Mouse (Mus musculus) hindbrain, embryonic 16.5 days (tissue): Measurements from ENCODE around the gene Garnl3. TPM values are rescaled to one million over a fixed set of nuclear protein-coding genes. Genes with fewer than 3 reads are reported as not detected.
A peak's percentile ranks its signal among the peaks of the same experiment; 100 is the strongest.

Experiments
- ATAC-seq: fragments of 200-750 bp; cut with Nextera tagmentation; 2 replicates; pipeline ENCODE4 v1.8.0; 2017; ENCODE audit warnings: moderate TSS enrichment, moderate library complexity
- H3K27ac ChIP-seq: fragments of 300-500 bp; sonication (generic); 2 replicates; pipeline ENCODE4 v1.5.1; 2014; ENCODE audit warnings: low read depth, mild to moderate bottlenecking, control low read depth, low read length, moderate library complexity
- H3K27me3 ChIP-seq: fragments of 300-500 bp; sonication (generic); replicated peaks from 2 replicates; pipeline ENCODE4 v1.6.1; 2014; ENCODE audit warnings: low read length; ENCODE audit not compliant: control insufficient read depth, insufficient read depth
- H3K36me3 ChIP-seq: fragments of 300-500 bp; sonication (generic); 2 replicates; pipeline ENCODE4 v1.6.1; 2014; ENCODE audit warnings: mild to moderate bottlenecking, low read length, moderate library complexity, mixed read lengths; ENCODE audit not compliant: control insufficient read depth, insufficient read depth
- H3K4me1 ChIP-seq: fragments of 300-500 bp; sonication (generic); 2 replicates; pipeline ENCODE4 v1.6.1; 2014; ENCODE audit warnings: low read depth, low read length; ENCODE audit not compliant: control insufficient read depth, insufficient read depth
- H3K4me2 ChIP-seq: fragments of 300-500 bp; sonication (generic); 2 replicates; pipeline ENCODE4 v1.6.1; 2014; ENCODE audit warnings: mild to moderate bottlenecking, low read length, control low read depth, moderate library complexity
- H3K4me3 ChIP-seq: fragments of 300-500 bp; sonication (generic); 2 replicates; pipeline ENCODE4 v1.5.1; 2014; ENCODE audit warnings: mild to moderate bottlenecking, low read length, control low read depth, moderate library complexity
- H3K9ac ChIP-seq: fragments of 300-500 bp; sonication (generic); 2 replicates; pipeline ENCODE4 v1.6.1; 2014; ENCODE audit warnings: low read depth, mild to moderate bottlenecking, control low read depth, low read length, moderate library complexity
- H3K9me3 ChIP-seq: fragments of 300-500 bp; sonication (generic); 2 replicates; pipeline ENCODE4 v1.6.1; 2014; ENCODE audit warnings: mild to moderate bottlenecking, low read length, moderate library complexity; ENCODE audit not compliant: control insufficient read depth
- WGBS: fragments of 180-500 bp; shearing (Covaris S2); extraction: QIAGEN DNeasy Blood & Tissue Kit; methylation state at CpG from one replicate; pipeline ENCODE4 v1.1.7; 2014; 5-methylcytosine and 5-hydroxymethylcytosine counted together
- polyA plus RNA-seq: library from polyadenylated mRNA; unstranded; fragments of >200 nt; fragmentation: Nextera tagmentation; extraction: Ambion mirVana; gene quantifications from 2 replicates; pipeline ENCODE4 v1.2.1, GENCODE M21; 2015

Gene Garnl3
- polyA plus RNA-seq, 1 experiment from 2014 or later = 65.9 TPM

- H3K4me2 ChIP-seq = no peak overlapping the region
- no peak overlapping the region for H3K4me3 ChIP-seq
- 79% methylated on average over 11 of the region's 12 CpGs for WGBS
- H3K9ac ChIP-seq = no peak overlapping the region
- H3K36me3 ChIP-seq = peaks cover 6% of the 10 kb centered on the region
- no peak for ATAC-seq
- H3K27ac ChIP-seq = no peak overlapping the region
- peaks cover 2% of the 10 kb centered on the region; the same call in 1 of the 2 replicates for H3K4me1 ChIP-seq
- no peaks in the 10 kb centered on the region for H3K9me3 ChIP-seq
- no peaks in the 10 kb centered on the region for H3K27me3 ChIP-seq
Measured at GRCm38 (mm10) chr2:33160326-33160973, 29.0 kb upstream of the Garnl3 start.

- 85% methylated on average over 7 of the region's 7 CpGs for WGBS
- Histone ChIP-seq H3K4me1 (no peaks in the 10 kb centered on the region; the same call in 1 of the 2 replicates), H3K27ac (no peak overlapping the region), H3K9ac (no peak overlapping the region), H3K4me2 (no peak overlapping the region), H3K9me3 (no peaks in the 10 kb centered on the region), H3K4me3 (no peak overlapping the region), H3K36me3 (peaks cover 6% of the 10 kb centered on the region), H3K27me3 (no peaks in the 10 kb centered on the region)
- ATAC-seq = no peak
Measured at GRCm38 (mm10) chr2:33159593-33159992, 28.1 kb upstream of the Garnl3 start.

GRCm38 (mm10) chr2:33158895-33159294, 27.4 kb upstream of the Garnl3 start:
- Histone ChIP-seq H3K4me2 (no peak overlapping the region), H3K36me3 (peaks cover 9% of the 10 kb centered on the region), H3K4me1 (no peaks in the 10 kb centered on the region), H3K9me3 (no peaks in the 10 kb centered on the region), H3K27me3 (no peaks in the 10 kb centered on the region), H3K27ac (no peak overlapping the region), H3K9ac (no peak overlapping the region; the same call in 1 of the 2 replicates), H3K4me3 (no peak overlapping the region)
- no peak for ATAC-seq
- WGBS = 91% methylated on average over 6 of the region's 6 CpGs

DNA sequence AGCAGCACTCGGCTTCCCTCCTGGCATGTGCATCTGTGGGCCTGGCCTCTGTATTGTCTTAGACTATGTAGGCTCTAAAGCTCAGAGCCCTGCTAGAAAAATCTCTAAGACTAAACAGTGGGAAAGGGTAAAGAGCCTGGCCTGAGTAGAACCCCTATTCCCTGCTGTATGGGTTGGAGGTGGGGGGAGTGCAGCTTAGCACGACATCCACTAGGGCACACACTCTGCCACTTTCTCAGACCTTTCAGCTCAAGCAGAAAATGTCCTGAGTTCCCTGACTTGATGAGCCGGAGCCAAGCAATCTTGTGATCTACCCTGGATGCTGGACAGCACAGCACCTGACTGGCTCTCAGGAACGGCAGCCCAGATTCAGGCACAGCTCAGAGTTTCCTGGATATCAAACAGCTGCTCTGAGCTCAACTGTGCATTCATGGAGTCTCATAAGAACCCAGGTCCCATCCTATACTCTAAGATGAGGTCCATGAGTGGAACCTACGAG, 24.9 kb upstream of the Garnl3 start:
- Histone ChIP-seq H3K4me2 (no peak overlapping the region), H3K27me3 (no peaks in the 10 kb centered on the region), H3K36me3 (peaks cover 13% of the 10 kb centered on the region), H3K27ac (no peak overlapping the region), H3K9ac (no peak overlapping the region), H3K4me1 (no peaks in the 10 kb centered on the region), H3K9me3 (no peaks in the 10 kb centered on the region), H3K4me3 (no peak overlapping the region)
- WGBS = 75% methylated on average over 5 of the region's 5 CpGs
- no peak for ATAC-seq

- Histone ChIP-seq H3K27me3 (no peaks in the 10 kb centered on the region), H3K9ac (no peak overlapping the region), H3K36me3 (peaks cover 15% of the 10 kb centered on the region), H3K4me3 (no peak overlapping the region), H3K4me2 (no peak overlapping the region), H3K9me3 (no peaks in the 10 kb centered on the region), H3K4me1 (no peaks in the 10 kb centered on the region), H3K27ac (no peak overlapping the region; the same call in 1 of the 2 replicates)
- 24% methylated on average over 5 of the region's 5 CpGs for WGBS
- ATAC-seq = peak; percentile 70
Measured at GRCm38 (mm10) chr2:33154751-33155372, 23.4 kb upstream of the Garnl3 start.

DNA sequence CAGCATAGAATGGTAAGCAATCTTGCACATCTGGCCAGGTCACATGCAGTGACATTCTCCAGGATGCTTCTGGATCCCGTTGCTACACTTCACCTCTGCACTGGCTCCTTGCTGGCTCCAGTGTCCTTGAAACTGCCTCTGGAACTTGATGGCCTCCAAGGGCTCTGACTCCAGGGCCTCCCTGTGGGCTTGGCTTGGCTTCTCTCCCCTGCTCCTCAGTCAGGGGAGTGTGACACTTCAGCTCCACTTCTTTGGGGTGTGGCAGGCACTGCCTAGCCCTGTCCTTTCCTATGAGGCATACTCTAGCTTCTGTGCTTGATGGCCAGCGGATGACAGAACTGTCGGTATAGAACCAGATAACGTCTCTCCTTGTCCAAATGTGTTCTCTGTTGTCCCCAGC, 15.5 kb upstream of the Garnl3 start:
- no peaks in the 10 kb centered on the region for H3K9me3 ChIP-seq
- ATAC-seq = no peak
- no peak overlapping the region for H3K4me3 ChIP-seq
- H3K4me2 ChIP-seq = no peak overlapping the region
- H3K27me3 ChIP-seq = no peaks in the 10 kb centered on the region
- 96% methylated on average over 4 of the region's 4 CpGs for WGBS
- H3K4me1 ChIP-seq = no peaks in the 10 kb centered on the region
- no peak overlapping the region for H3K9ac ChIP-seq
- peaks cover 17% of the 10 kb centered on the region for H3K36me3 ChIP-seq
- no peak overlapping the region for H3K27ac ChIP-seq

DNA sequence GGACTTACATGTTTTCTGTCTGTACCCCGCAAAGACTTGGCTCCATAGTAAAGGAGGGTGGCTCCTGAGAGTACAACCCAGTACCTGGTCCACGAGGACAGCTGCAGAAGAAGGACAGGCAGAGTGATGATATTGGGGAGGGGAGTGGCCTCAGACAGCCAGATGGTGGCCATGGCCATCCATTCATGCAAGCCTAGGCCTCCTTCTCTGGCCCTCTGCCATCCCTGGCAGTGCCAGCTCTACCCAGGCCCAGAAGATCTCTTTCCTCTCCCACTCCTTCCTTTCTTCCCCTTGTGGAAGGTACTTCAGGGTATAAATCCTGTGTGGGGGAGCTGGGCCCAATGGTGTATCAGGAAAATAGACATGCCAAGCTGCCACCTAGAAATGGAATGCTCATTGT, 11.8 kb upstream of the Garnl3 start:
- Histone ChIP-seq H3K36me3 (peaks cover 15% of the 10 kb centered on the region), H3K9me3 (no peaks in the 10 kb centered on the region), H3K27me3 (no peaks in the 10 kb centered on the region), H3K4me1 (no peaks in the 10 kb centered on the region), H3K27ac (no peak overlapping the region), H3K9ac (no peak overlapping the region), H3K4me3 (no peak overlapping the region), H3K4me2 (no peak overlapping the region)
- ATAC-seq = peak; percentile 31; the same call in 1 of the 2 replicates
- WGBS = 77% methylated on average over 2 of the region's 2 CpGs

- Histone ChIP-seq H3K27ac (no peak overlapping the region), H3K36me3 (peaks cover 8% of the 10 kb centered on the region; the same call in 1 of the 2 replicates), H3K4me2 (no peak overlapping the region), H3K4me3 (no peak overlapping the region), H3K27me3 (no peaks in the 10 kb centered on the region), H3K9ac (no peak overlapping the region), H3K4me1 (no peaks in the 10 kb centered on the region), H3K9me3 (no peaks in the 10 kb centered on the region)
- no peak for ATAC-seq
- WGBS = 87% methylated on average over 2 of the region's 2 CpGs
Measured at GRCm38 (mm10) chr2:33138491-33138890, 7.0 kb upstream of the Garnl3 start.

- H3K9ac ChIP-seq = no peak overlapping the region
- H3K27me3 ChIP-seq = no peaks in the 10 kb centered on the region
- WGBS = 87% methylated on average over 4 of the region's 4 CpGs
- H3K36me3 ChIP-seq = 0 out of 2 replicates have a peak, but pooled peaks cover 4% of the 10 kb centered on the region
- no peak overlapping the region for H3K4me3 ChIP-seq
- H3K4me1 ChIP-seq = 0 out of 2 replicates have a peak, but pooled peaks cover under 1% of the 10 kb centered on the region
- H3K9me3 ChIP-seq = no peaks in the 10 kb centered on the region
- ATAC-seq = no peak
- H3K27ac ChIP-seq = no peak overlapping the region
- no peak overlapping the region for H3K4me2 ChIP-seq
Measured at GRCm38 (mm10) chr2:33137731-33138130, 6.3 kb upstream of the Garnl3 start.
